Mouse (Mus musculus) layer of hippocampus, adult 9-11 months (tissue): ENCODE data around the gene Esr1.

Experiments
- DNase-seq: peaks from one replicate; pipeline ENCODE4 v3.0.0; 2022

Esr1 gene

GRCm38 (mm10) chr10:5008795-5009366 lies 397.5 kb downstream of the Esr1 start:
- DNase-seq: no peak

DNA sequence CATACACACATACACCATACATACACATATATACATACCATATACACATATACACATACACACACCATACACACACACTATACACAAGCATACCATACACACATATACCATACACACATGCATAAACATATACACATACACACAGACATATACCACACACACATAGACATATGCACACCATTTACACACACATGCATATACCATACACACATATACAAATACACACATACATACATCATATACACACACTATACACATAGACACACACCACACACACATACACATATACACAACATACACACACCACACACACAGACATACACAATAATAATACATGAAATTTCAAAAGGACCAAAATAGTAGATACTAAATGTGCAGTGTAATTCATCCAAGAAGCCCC lies 400.6 kb downstream of the Esr1 start:
- no peak for DNase-seq

DNA sequence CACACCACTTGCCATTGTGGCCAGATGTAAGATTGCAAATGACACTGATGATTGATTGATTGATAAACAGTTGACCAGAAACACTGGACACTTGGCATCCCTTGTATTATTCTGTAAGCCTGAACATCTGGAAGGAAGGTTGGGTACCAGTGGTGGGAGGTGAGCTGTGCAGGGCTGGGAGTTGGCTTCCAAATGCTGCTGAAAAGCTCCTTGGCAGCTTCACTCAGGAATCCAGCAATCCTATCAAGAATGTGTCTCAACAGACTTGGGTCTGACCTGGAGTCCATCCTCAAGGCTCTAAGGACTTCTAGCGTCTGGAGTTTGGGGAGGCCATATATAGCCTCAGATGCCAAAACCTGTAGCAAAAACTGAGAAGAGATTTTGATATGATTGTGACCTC lies 403.6 kb downstream of the Esr1 start:
- DNase-seq: no peak

DNA sequence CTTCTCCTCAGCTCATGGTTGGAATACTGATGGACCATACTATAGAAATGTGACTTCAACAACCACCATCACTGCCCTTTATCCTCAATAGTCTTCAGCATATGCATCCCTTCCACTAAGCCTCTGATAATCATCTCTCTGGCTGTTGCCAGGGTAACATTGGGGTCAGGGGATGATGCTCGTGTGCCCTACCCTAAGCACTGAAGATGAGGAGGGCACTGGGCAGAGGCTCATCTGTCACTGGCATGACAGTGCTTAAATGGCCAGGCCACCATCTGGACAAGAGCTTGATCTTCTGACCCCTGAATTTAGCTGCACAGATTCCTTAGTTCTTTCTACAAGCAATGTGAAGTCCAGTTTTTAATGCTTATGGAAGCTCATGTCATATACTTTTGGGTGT lies 405.8 kb downstream of the Esr1 start:
- DNase-seq: no peak

DNA sequence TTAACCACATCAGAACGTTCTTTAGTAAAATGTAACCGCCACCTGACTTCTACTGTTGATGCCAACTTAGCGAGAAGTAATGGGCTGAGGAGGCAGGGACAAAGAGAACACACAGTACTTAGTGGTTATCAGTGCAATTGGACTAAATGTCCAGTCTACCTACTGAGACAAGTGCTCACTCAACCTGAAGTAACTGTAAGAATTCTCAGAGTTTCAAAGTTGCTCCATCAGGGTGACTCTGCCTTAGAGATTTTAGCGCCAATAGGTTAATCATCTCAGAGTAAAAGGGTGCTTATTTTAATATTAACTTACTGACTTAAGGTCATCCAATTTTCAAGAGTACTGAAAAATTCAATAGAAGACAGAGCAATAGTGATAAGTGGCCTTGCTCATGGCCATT lies 414.5 kb downstream of the Esr1 start:
- no peak for DNase-seq

GRCm38 (mm10) chr10:5027208-5027607 lies 415.8 kb downstream of the Esr1 start:
- DNase-seq: no peak

GRCm38 (mm10) chr10:5028301-5028700 lies 416.9 kb downstream of the Esr1 start:
- no peak for DNase-seq

DNA sequence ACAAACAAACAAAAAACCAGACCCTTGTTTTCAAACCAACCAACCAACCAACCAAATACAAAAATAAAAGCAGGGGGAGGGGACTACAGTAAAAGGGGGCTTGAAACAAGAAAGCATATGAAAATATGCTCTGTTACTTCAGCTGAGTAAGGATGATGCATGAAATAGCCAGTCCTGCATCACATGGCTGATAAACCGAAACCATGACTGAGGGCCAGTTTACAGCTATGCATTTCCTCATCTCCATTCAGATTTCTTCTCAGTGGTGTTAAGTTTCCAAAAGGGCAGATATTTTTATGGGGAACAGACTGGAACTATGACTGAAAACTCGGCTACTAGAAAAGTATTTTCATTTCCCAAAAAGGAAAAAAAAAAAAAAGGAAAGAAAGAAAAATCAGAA lies 417.8 kb downstream of the Esr1 start:
- DNase-seq: no peak

DNA sequence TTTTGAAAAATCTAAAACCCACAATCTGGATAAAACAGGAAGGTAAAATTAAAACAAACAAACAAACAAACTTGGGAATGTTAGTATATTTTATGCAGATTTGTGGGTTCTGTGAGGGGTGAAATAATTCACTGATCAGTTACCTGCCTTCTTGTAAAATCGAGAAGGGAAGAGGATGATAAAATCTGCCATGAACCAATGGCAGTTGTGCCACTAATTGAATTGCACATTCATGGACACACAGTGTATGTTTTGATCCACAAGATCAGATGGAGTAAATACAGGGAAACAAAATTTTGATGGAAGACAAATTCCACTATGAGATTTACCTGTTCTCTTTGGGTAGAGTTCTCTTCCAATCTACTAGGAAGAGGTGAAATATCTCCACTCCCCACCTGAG lies 418.5 kb downstream of the Esr1 start:
- DNase-seq: no peak

GRCm38 (mm10) chr10:5032192-5033048 lies 421.0 kb downstream of the Esr1 start:
- no peak for DNase-seq

GRCm38 (mm10) chr10:5041254-5041653 lies 429.9 kb downstream of the Esr1 start:
- DNase-seq: no peak

- DNase-seq: no peak
These were observed 433.1 kb downstream of the Esr1 start for GRCm38 (mm10) chr10:5044481-5044880.

- no peak for DNase-seq
These were observed 433.8 kb downstream of the Esr1 start for GRCm38 (mm10) chr10:5045213-5045612.

- DNase-seq: no peak
These were observed 434.3 kb downstream of the Esr1 start for GRCm38 (mm10) chr10:5045671-5046070.
